Mouse (Mus musculus) hindbrain, embryonic 14.5 days (tissue): Measurements from ENCODE around the gene Whrn. TPM values are rescaled to one million over a fixed set of nuclear protein-coding genes. Genes with fewer than 3 reads are reported as not detected.

Experiments used
- ATAC-seq: fragments of 200-750 bp; cut with Nextera tagmentation; 2 replicates; pipeline ENCODE4 v1.8.0; 2017; ENCODE audit warnings: moderate number of reproducible peaks, mild to moderate bottlenecking, moderate TSS enrichment, moderate library complexity; ENCODE audit not compliant: low FRiP score
- DNase-seq: peaks from one replicate; pipeline ENCODE4 v3.0.0-alpha.2; 2015; ENCODE audit warnings: low spot score
- H3K27ac ChIP-seq: fragments of 300-500 bp; sonication (generic); 2 replicates; pipeline ENCODE4 v1.5.1; 2014; ENCODE audit warnings: mild to moderate bottlenecking, moderate library complexity
- H3K27me3 ChIP-seq: fragments of 300-500 bp; sonication (generic); 2 replicates; pipeline ENCODE4 v1.6.1; 2014; ENCODE audit warnings: mild to moderate bottlenecking, low read length, mixed read lengths; ENCODE audit not compliant: control insufficient read depth, insufficient read depth
- H3K36me3 ChIP-seq: fragments of 300-500 bp; sonication (generic); replicated peaks from 2 replicates; pipeline ENCODE4 v1.6.1; 2014; ENCODE audit not compliant: control insufficient read depth, insufficient read depth
- H3K4me1 ChIP-seq: fragments of 300-500 bp; sonication (generic); replicated peaks from 2 replicates; pipeline ENCODE4 v1.6.1; 2014; ENCODE audit warnings: antibody characterized with exemption, low read length, mixed read lengths; ENCODE audit not compliant: control insufficient read depth, insufficient read depth
- H3K4me2 ChIP-seq: fragments of 300-500 bp; sonication (generic); replicated peaks from 2 replicates; pipeline ENCODE4 v1.6.1; 2014; ENCODE audit warnings: mild to moderate bottlenecking, moderate library complexity
- H3K4me3 ChIP-seq: fragments of 300-500 bp; sonication (generic); replicated peaks from 2 replicates; pipeline ENCODE4 v1.5.1; 2014; ENCODE audit warnings: mild to moderate bottlenecking, low read length
- H3K9ac ChIP-seq: fragments of 300-500 bp; sonication (generic); 2 replicates; pipeline ENCODE4 v1.6.1; 2014
- H3K9me3 ChIP-seq: fragments of 300-500 bp; sonication (generic); 2 replicates; pipeline ENCODE4 v1.6.1; 2016; ENCODE audit warnings: low read length; ENCODE audit not compliant: control insufficient read depth
- WGBS: fragments of 180-500 bp; shearing (Covaris S2); extraction: QIAGEN DNeasy Blood & Tissue Kit; methylation state at CpG from one replicate; pipeline ENCODE4 v1.1.7; 2014; 5-methylcytosine and 5-hydroxymethylcytosine counted together
- polyA plus RNA-seq: library from polyadenylated mRNA; unstranded; fragments of >200 nt; fragmentation: Nextera tagmentation; extraction: Ambion mirVana; gene quantifications from 2 replicates; pipeline ENCODE4 v1.2.1, GENCODE M21; 2014

Gene Whrn
- polyA plus RNA-seq: 5.8 and 8.0 TPM in 2 replicates

DNA sequence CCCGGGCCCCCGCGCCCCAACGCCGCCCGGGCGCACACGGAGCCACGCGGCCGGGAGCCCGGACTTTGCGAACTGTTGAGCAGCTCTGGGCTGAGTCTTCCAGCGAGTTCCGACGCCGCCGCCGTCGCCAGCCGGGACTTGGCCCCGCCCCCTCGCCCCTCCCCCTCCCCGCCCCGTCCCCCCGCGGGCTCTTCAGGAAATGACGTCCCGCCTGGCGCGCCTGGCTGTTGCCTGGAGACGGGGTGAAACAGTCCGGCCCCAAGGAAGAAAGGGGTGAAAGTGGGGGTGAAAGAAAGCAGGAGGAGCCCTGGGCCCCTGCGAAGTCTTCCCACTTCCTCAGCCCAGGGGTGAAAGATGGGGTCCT is at the start of gene Whrn:
TSS of gene Whrn (minus strand) at position 77 of the 364 bp plus-strand sequence.
- 1% methylated on average over 31 of the region's 34 CpGs for WGBS
- ATAC-seq (peak; percentile 79), DNase-seq (peak; percentile 74)
- H3K27ac ChIP-seq: peak within 1 kb of the TSS; percentile 7; the same call in 1 of the 2 replicates
- peaks cover 15% of the 10 kb centered on the region; the same call in 1 of the 2 replicates for H3K4me1 ChIP-seq
- H3K4me3 ChIP-seq: peak within 1 kb of the TSS; percentile 62
- peak within 1 kb of the TSS; percentile 71 for H3K4me2 ChIP-seq
- H3K36me3 ChIP-seq: no peaks in the 10 kb centered on the region
- H3K9me3 ChIP-seq: no peaks in the 10 kb centered on the region
- H3K9ac ChIP-seq: peak within 1 kb of the TSS; percentile 57
- peaks cover 14% of the 10 kb centered on the region; the same call in 1 of the 2 replicates for H3K27me3 ChIP-seq

DNA sequence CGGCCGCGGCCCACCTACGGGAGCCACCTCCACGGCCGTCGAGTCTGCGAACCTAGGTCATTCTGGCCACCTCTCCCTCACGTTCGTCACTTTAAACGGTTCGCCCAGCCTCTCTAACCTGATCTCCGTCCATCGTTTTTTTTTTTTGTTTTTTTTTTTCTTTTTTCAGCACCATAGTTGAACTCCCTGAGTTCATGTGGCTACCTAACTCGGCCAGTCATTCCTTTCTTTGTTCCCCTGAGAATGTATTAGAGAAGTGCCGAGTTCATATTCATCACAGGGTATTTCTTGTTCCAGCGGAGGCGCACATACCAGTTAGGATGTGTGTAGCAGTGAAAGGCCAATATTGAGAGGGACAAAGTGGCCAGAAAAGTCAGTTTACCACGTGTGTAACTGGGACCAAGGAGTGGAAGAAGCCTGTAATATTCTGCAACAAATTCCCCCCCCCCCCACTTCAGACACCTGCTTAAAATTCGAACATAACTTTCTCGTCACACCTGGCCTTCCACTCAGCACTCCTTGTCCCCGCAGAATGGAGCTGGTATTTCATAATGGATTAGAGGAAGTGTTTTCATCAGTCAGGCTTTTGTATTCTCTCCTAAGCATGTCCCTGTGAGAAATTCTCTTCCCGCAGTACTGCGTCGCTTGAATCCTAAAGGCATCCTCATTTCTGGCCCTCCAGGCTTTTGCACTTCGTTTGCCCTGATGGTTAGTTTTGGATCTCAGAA is 49.6 kb upstream of the Whrn start:
- Histone ChIP-seq H3K27ac (peak overlapping the region; percentile 88), H3K27me3 (no peaks in the 10 kb centered on the region), H3K4me1 (peaks cover 24% of the 10 kb centered on the region), H3K36me3 (peaks cover 21% of the 10 kb centered on the region), H3K9ac (peak overlapping the region; percentile 95), H3K9me3 (no peaks in the 10 kb centered on the region), H3K4me3 (peak overlapping the region; percentile 94), H3K4me2 (peak overlapping the region; percentile 70)
- 14% methylated on average over 26 of the region's 26 CpGs for WGBS
- ATAC-seq (no peak), DNase-seq (no peak)

DNA sequence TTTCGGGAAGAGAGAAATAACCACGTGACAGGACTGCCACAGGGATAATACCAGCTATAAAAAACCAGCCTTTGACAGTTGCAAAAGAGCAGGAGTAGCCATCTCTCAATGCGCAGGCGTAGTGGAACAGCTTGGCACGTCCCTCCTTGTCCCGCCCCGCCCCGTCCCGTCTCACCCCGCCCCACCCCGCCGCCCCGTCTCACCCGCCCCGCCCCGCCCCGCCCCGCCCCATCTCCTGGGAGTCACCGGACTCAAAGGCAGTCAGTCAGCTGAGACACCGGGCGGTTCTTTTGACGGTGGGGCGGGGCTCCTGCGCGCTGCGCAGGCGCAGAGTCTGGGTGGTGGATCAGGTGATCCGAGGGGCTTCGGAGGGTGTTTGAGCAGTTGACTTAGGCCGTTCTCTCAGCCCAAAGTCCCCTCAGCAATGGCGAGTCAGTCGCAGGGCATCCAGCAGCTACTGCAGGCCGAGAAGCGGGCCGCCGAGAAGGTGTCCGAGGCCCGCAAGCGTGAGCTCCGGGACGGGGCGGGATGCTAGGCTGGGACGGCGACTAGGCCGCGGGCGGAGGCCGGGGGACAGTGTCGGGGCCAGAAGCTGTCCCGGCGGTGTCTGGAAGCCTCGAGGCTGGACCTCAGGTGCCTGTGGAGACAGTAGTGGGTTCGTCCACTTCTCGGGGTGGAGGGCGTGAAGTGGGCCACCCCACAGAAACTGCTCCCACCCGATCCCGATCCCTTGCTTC is 48.9 kb upstream of the Whrn start, which contains the start of gene Atp6v1g1:
TSS of gene Atp6v1g1 (plus strand) at position 279 of the 737 bp plus-strand sequence.
- DNase-seq: peak; percentile 93
- Histone ChIP-seq H3K27ac (peak within 1 kb of the TSS; percentile 88), H3K4me3 (peak within 1 kb of the TSS; percentile 94), H3K4me2 (peak within 1 kb of the TSS; percentile 70), H3K9ac (peak within 1 kb of the TSS; percentile 95), H3K36me3 (peaks cover 17% of the 10 kb centered on the region), H3K4me1 (peaks cover 24% of the 10 kb centered on the region), H3K27me3 (no peaks in the 10 kb centered on the region), H3K9me3 (no peaks in the 10 kb centered on the region)
- WGBS: 0% methylated on average over 54 of the region's 57 CpGs
- peak; percentile 97 for ATAC-seq

DNA sequence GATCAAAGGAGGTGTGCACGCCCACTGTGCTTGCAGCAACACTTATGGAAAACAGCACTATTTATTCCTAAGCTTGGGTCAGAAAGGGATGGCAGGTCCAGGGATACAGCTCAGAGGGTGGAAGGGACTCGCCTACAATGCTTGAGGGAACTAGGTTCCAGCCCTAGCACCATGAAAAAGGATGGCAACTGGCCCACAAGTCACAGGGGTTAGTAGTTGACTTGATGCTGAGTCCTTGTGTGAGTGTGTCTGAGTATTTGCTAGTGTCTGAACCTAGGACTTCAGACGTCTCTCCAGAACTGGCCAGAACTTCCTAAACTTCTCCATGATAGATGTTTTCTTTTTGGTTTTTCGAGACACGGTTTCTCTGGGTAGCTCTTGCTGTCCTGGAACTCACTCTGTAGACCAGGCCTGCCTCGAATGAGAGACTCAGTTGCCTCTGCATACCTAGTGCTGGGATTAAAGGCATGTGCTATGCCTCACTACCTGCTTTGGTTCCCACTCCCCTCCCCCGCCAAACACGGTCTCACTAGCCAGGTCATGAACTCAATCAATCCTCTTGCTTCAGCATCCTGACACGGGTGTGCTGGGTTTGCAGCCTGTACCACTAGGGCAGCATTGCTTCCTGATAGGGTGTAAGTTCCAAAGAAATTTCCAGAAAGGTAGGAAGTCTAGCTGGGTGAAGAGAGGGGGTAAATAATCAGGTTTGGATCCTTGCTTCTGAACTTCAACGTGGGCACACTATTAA is 48.1 kb upstream of the Whrn start:
- Histone ChIP-seq H3K4me1 (peaks cover 24% of the 10 kb centered on the region), H3K27ac (peak overlapping the region; percentile 88), H3K9ac (peak overlapping the region; percentile 30; the same call in 1 of the 2 replicates), H3K36me3 (peaks cover 9% of the 10 kb centered on the region), H3K4me3 (peak overlapping the region; percentile 94), H3K9me3 (no peaks in the 10 kb centered on the region), H3K4me2 (peak overlapping the region; percentile 70), H3K27me3 (no peaks in the 10 kb centered on the region)
- ATAC-seq (peak; percentile 68), DNase-seq (no peak)
- WGBS: 58% methylated on average over 10 of the region's 10 CpGs

DNA sequence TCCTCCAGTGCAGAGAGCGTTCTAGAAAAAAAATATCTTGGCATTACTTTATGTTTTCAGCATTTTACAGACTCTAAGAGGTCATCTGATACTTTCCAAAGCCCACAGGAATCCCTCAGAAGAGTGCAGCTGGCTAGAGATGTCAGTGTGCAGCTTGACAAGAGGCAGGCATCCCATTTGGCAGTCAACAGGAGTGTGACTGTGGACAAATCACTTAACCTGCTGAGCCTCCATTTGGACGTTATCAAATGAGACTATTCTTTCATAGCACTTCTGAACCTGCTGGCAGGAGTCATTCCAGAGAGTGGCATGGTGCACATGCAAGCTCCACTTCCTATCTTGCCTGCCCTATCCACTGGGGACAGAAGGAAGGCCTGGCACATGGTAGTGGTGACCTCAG is 46.4 kb upstream of the Whrn start:
- 78% methylated on average over 2 of the region's 2 CpGs for WGBS
- ATAC-seq: no peak

DNA sequence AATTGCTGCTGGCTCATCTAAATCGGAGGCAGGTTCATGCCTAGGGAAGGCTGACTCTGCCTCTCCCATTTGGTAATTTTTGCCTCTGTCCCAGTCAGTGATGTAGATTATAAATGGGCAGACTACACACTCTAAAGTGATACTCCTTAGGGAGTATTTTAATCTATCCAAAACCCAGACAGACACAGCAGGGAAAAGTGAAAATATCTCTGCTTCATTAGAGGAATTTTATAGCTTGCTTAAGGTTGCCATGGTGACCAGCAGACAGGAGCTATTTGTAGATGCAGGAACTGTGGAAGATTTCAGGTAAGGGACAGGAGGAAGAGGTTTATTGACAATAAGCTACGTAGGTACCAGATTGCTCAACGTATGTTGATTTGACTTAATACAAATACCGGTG is 41.8 kb upstream of the Whrn start:
- Histone ChIP-seq H3K36me3 (no peaks in the 10 kb centered on the region), H3K27ac (no peak overlapping the region), H3K4me3 (no peak overlapping the region), H3K4me2 (no peak overlapping the region), H3K4me1 (0 out of 2 replicates have a peak, but pooled peaks cover 3% of the 10 kb centered on the region), H3K9me3 (no peaks in the 10 kb centered on the region), H3K27me3 (no peaks in the 10 kb centered on the region), H3K9ac (no peak overlapping the region)
- WGBS: 80% methylated on average over 4 of the region's 4 CpGs
- no peak for ATAC-seq
- DNase-seq: no peak

More for the DNA sequence above, 46.4 kb upstream of the Whrn start:
- Histone ChIP-seq H3K9me3 (no peaks in the 10 kb centered on the region), H3K4me3 (no peak overlapping the region), H3K27me3 (no peaks in the 10 kb centered on the region), H3K4me1 (peaks cover 24% of the 10 kb centered on the region), H3K9ac (no peak overlapping the region), H3K36me3 (no peaks in the 10 kb centered on the region), H3K27ac (no peak overlapping the region), H3K4me2 (no peak overlapping the region)
- no peak for DNase-seq

DNA sequence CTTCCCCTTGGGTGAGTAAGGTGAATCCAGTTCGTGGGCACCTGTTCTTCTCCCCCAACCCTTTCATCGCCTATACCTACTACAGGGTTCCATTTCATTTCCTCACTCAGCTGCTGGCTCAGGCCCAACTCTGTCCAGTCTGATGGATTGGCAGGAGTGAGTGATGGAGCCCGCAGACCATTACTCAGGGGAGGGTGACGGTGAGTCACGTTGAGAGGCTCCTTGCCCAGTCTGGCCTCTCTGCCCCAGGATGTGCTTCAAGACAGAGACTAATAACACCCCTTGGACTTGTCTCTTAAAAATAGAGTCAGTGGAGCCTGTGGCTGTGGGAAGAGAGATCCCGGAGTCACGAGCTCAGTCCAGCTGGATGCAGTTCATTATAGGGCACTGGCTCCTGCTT is 34.6 kb upstream of the Whrn start:
- no peak overlapping the region for H3K27ac ChIP-seq
- H3K4me3 ChIP-seq: no peak overlapping the region
- H3K36me3 ChIP-seq: no peaks in the 10 kb centered on the region
- no peak overlapping the region for H3K9ac ChIP-seq
- no peak for ATAC-seq
- no peaks in the 10 kb centered on the region for H3K27me3 ChIP-seq
- DNase-seq: no peak
- 0 out of 2 replicates have a peak, but pooled peaks cover 3% of the 10 kb centered on the region for H3K4me1 ChIP-seq
- no peak overlapping the region for H3K4me2 ChIP-seq
- H3K9me3 ChIP-seq: no peaks in the 10 kb centered on the region
- WGBS: 77% methylated on average over 7 of the region's 7 CpGs

DNA sequence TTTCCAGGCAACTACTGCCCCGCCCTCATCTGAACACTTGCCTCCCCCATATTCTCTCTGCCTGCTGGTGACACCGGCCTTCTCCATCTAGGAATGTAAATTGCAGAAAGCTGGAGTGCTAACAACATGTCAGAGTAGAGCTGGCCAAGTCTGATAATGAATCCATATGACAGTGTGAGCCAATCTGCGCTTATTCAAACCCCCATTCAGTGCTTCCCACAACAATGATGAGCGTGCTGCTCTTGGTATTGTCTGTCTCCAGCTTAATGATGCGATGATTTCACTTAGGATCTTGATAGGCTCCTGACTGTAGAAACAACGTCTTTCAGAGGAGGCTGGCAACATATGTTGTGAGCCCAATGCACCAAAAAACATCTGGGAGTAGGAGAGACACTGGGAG is 33.2 kb upstream of the Whrn start:
- 66% methylated on average over 6 of the region's 6 CpGs for WGBS
- DNase-seq: peak; percentile 30
- H3K4me3 ChIP-seq: no peak overlapping the region
- peak; percentile 51; the same call in 1 of the 2 replicates for ATAC-seq
- H3K9me3 ChIP-seq: no peaks in the 10 kb centered on the region
- no peaks in the 10 kb centered on the region for H3K36me3 ChIP-seq
- H3K27ac ChIP-seq: no peak overlapping the region
- 0 out of 2 replicates have a peak, but pooled peaks cover 4% of the 10 kb centered on the region for H3K4me1 ChIP-seq
- no peak overlapping the region for H3K9ac ChIP-seq
- no peak overlapping the region for H3K4me2 ChIP-seq
- H3K27me3 ChIP-seq: no peaks in the 10 kb centered on the region
